Mouse (Mus musculus) forebrain, embryonic 11.5 days (tissue): ENCODE measurements at regions not wholly inside any gene's neighbourhood (a gene's known extent, or its start where the extent isn't known, plus 50 kb on each side); places are given as distances from the start of the nearest gene placed in this dataset.

Experiments
- ATAC-seq: fragments of 200-750 bp; cut with Nextera tagmentation; replicated peaks from 2 replicates; pipeline ENCODE4 v1.8.0; 2017; ENCODE audit warnings: moderate TSS enrichment; ENCODE audit not compliant: low FRiP score
- DNase-seq: peaks from one replicate; pipeline ENCODE4 v3.0.0-alpha.2; 2017; ENCODE audit warnings: low spot score
- H3K27ac ChIP-seq: fragments of 300-500 bp; sonication (generic); 2 replicates; pipeline ENCODE4 v1.5.1; 2014; ENCODE audit warnings: low read depth, low read length
- H3K27me3 ChIP-seq: fragments of 300-500 bp; sonication (generic); 2 replicates; pipeline ENCODE4 v1.6.1; 2014; ENCODE audit warnings: mild to moderate bottlenecking, low read length, mixed read lengths; ENCODE audit not compliant: control insufficient read depth, insufficient read depth
- H3K36me3 ChIP-seq: fragments of 300-500 bp; sonication (generic); 2 replicates; pipeline ENCODE4 v1.6.1; 2014; ENCODE audit warnings: mild to moderate bottlenecking, low read length, moderate library complexity, mixed read lengths; ENCODE audit not compliant: control insufficient read depth, insufficient read depth
- H3K4me1 ChIP-seq: fragments of 300-500 bp; sonication (generic); replicated peaks from 2 replicates; pipeline ENCODE4 v1.6.1; 2014; ENCODE audit warnings: low read length, mixed read lengths; ENCODE audit not compliant: control insufficient read depth, insufficient read depth
- H3K4me2 ChIP-seq: fragments of 300-500 bp; sonication (generic); 2 replicates; pipeline ENCODE4 v1.6.1; 2014; ENCODE audit warnings: low read depth, mild to moderate bottlenecking, low read length, moderate library complexity, mixed read lengths; ENCODE audit not compliant: severe bottlenecking
- H3K4me3 ChIP-seq: fragments of 300-500 bp; sonication (generic); 2 replicates; pipeline ENCODE4 v1.5.1; 2014; ENCODE audit warnings: low read depth, low read length
- H3K9ac ChIP-seq: fragments of 300-500 bp; sonication (generic); 2 replicates; pipeline ENCODE4 v1.6.1; 2014; ENCODE audit warnings: low read length
- H3K9me3 ChIP-seq: fragments of 300-500 bp; sonication (generic); 2 replicates; pipeline ENCODE4 v1.6.1; 2016; ENCODE audit warnings: low read length, mixed read lengths; ENCODE audit not compliant: control insufficient read depth
- WGBS: fragments of 180-500 bp; shearing (Covaris S2); extraction: QIAGEN DNeasy Blood & Tissue Kit; methylation state at CpG from one replicate; pipeline ENCODE4 v1.1.7; 2014; 5-methylcytosine and 5-hydroxymethylcytosine counted together

DNA sequence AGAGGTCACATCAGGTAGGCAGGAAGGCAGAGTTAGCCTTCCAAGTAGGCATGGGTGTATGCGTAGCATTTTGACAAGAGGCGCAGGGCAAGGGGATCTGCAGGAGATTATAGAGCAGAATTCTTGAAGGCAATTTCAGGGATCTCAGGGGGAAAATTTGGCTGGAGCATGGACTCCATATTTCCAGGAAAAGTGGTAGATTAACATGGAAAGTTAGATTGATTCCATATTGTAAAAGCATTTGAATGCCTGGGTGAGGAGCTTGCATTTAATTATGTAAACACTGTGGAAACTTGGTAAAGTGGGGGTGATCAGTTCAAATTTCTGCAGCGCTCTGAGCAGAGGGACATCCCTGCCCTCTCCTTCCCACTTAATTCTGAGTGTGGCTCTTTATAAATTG is 146.7 kb downstream of the Pax3 start:
- WGBS = 93% methylated on average over 3 of the region's 3 CpGs
- Histone ChIP-seq H3K9ac (no peak overlapping the region), H3K36me3 (no peaks in the 10 kb centered on the region), H3K4me2 (no peak overlapping the region), H3K27ac (no peak overlapping the region), H3K27me3 (no peaks in the 10 kb centered on the region), H3K4me3 (no peak overlapping the region), H3K4me1 (no peaks in the 10 kb centered on the region), H3K9me3 (no peaks in the 10 kb centered on the region)
- no peak for DNase-seq
- ATAC-seq = no peak

DNA sequence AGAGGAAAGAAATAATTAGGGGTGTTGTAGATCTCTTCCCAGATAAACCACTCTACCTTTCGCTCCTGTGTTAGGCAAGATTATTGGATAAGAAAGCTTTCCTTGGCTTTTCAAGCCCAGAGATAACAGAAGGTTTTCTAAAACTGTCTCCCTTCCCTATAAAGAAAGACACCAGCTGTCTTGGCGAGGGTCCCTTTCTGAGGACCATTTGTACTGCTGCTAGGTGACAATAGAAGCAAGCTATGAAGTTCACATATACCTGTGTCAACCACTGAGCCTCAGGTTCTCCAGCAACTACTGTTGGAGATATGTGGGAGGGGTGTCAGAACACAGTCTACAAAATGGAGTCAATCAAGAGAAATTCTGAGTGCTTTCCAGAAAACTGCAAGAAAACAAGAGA is 164.6 kb downstream of the Pax3 start:
- no peak for ATAC-seq
- Histone ChIP-seq H3K4me3 (no peak overlapping the region), H3K4me1 (no peaks in the 10 kb centered on the region), H3K27me3 (no peaks in the 10 kb centered on the region), H3K36me3 (no peaks in the 10 kb centered on the region), H3K27ac (no peak overlapping the region), H3K9me3 (no peaks in the 10 kb centered on the region), H3K4me2 (no peak overlapping the region), H3K9ac (no peak overlapping the region)
- WGBS = 83% methylated on average over 2 of the region's 2 CpGs
- DNase-seq = no peak

DNA sequence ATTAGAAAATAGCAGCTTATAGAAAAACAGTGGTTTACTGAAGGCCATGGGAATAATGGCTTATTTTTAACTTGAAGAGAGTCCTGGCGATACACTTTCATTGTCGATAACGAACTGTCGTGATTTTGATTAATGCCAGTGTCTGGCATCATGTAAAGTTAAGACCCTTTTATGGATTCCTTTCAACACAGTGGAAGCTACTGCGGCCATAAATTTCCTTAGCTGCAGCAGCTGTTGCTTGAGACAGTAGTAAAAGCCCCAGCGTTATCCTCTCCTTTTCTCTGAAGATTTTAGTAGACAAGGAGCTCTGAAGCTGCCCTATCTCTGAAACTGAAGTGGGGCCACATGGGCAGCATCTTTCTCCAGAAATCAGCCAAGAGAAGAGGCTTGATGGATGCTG is 175.2 kb downstream of the Pax3 start:
- H3K27me3 ChIP-seq = no peaks in the 10 kb centered on the region
- H3K4me3 ChIP-seq = no peak overlapping the region
- H3K4me2 ChIP-seq = no peak overlapping the region
- H3K36me3 ChIP-seq = no peaks in the 10 kb centered on the region
- DNase-seq = no peak
- no peaks in the 10 kb centered on the region for H3K9me3 ChIP-seq
- H3K27ac ChIP-seq = no peak overlapping the region
- H3K9ac ChIP-seq = no peak overlapping the region
- no peak for ATAC-seq
- no peaks in the 10 kb centered on the region for H3K4me1 ChIP-seq
- 84% methylated on average over 6 of the region's 6 CpGs for WGBS

DNA sequence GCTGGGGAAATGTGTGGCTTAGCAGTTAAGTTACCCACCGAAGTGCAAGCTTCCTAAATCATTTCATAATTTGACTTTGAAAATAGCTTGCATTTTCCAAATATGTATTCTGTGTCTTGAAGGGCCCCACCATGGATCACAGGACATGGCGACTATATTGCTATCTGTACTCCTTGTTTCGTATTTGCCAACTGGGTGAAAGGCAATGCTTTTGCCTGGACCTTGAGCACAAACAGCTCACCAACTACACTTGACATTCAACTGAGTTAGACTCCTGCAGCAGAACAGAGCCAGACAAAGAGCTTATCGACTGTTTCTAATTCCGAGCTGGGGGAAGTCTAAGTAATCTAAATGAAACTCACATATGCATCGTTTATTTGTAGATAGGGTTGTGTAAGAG is 175.9 kb downstream of the Pax3 start:
- no peak overlapping the region for H3K4me2 ChIP-seq
- ATAC-seq = no peak
- H3K27me3 ChIP-seq = no peaks in the 10 kb centered on the region
- no peak overlapping the region for H3K4me3 ChIP-seq
- no peak for DNase-seq
- H3K9me3 ChIP-seq = no peaks in the 10 kb centered on the region
- no peak overlapping the region for H3K9ac ChIP-seq
- WGBS = 85% methylated on average over 6 of the region's 6 CpGs
- H3K36me3 ChIP-seq = no peaks in the 10 kb centered on the region
- no peak overlapping the region for H3K27ac ChIP-seq
- H3K4me1 ChIP-seq = no peaks in the 10 kb centered on the region

DNA sequence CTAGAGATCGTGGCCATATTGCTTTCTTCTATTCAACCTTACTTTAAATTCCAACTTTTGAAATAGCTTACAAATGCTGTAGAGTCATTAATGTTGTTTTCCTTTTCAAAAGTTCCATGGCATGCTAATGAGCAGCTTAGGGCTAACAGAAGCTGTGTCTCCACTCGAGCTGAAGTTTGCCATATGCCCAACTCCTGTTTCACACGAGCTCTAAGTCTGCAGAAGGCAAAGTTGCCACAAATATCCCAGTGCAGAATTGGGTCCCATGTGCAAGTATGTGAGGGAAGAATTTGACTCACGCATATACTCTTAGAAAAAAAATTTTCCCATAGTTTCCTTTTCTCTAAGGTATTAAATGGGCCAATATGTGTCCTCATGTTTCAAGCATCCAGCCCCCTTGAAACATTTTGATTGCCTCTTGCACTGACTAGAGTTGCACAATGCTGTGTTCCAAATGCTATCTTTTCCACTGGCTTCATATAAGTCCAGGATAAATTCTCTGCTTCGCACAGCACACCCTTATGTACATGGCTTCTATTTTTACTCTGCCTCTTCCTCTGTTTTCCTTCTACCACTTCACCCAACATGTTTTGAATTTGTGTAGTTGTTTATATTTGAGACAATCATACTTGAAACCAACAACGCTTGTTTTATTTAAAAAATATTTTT is 178.9 kb downstream of the Pax3 start:
- DNase-seq = no peak
- Histone ChIP-seq H3K27me3 (no peaks in the 10 kb centered on the region), H3K4me3 (no peak overlapping the region), H3K9me3 (no peaks in the 10 kb centered on the region), H3K36me3 (no peaks in the 10 kb centered on the region), H3K9ac (no peak overlapping the region), H3K27ac (no peak overlapping the region), H3K4me2 (no peak overlapping the region), H3K4me1 (no peaks in the 10 kb centered on the region)
- ATAC-seq = no peak
- WGBS = 83% methylated on average over 6 of the region's 6 CpGs

DNA sequence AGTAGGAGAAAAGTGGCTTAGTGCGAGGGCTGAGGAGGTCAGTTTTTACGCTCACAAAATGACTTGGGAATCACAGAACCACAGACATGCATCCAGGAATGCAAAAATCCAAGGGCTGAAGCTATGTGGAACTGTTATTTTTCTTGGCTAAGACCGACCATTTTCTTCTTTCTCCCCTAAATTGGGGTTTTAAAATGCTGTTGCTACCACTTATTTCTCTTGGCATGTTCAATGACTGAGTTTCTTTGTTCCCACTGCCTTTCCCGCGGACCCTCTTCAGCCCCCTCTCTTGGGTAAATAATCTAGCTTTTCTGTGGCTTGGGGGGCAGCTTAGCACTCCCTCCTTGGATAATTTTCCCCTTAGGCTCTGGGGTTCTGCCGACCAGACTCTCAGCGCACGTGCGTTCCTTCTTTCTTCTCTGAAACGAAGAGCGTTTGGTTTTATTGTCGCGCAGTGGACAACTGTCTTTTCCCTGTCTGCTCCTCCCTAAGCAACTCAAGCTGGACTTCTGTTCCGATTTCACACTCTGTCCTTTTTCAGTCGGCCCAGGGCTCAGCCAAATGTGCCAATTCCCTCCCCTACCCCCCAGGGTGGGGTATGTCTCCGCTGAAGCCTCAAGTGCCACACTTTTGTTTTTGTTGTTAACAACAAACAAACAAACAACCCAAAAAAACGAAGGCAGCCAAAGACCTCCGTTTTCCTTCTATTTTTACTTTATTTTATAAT is 180.2 kb downstream of the Pax3 start:
- no peak overlapping the region for H3K4me2 ChIP-seq

DNA sequence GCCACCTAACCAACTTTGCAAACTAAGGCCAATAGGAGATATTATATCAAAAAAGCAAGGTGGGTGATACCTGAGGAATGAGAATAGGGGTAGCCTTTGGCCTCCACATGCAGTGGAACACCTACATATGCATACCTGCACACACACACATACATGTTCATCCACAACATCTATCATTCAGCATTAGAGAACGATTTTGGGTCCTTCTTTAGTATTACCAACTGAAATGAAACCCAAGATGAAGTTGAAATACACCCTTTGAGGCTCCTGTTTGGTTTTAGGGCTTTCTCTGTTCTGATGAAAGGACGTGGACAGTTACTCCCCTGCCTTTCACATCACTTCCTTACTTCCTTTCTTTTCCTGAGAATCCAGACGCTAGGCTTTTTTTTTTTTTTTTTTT is 180.9 kb downstream of the Pax3 start:
- Histone ChIP-seq H3K36me3 (no peaks in the 10 kb centered on the region), H3K9ac (no peak overlapping the region), H3K27me3 (no peaks in the 10 kb centered on the region), H3K9me3 (no peaks in the 10 kb centered on the region), H3K4me2 (no peak overlapping the region), H3K4me1 (no peaks in the 10 kb centered on the region), H3K27ac (no peak overlapping the region), H3K4me3 (no peak overlapping the region)
- ATAC-seq = no peak
- 60% methylated on average over 3 of the region's 3 CpGs for WGBS
- DNase-seq = no peak

More for the DNA sequence above, 180.2 kb downstream of the Pax3 start:
- WGBS = 63% methylated on average over 18 of the region's 18 CpGs
- Histone ChIP-seq H3K4me1 (no peaks in the 10 kb centered on the region), H3K27me3 (no peaks in the 10 kb centered on the region), H3K36me3 (no peaks in the 10 kb centered on the region), H3K9ac (no peak overlapping the region), H3K4me3 (no peak overlapping the region), H3K9me3 (no peaks in the 10 kb centered on the region), H3K27ac (no peak overlapping the region)
- DNase-seq (no peak), ATAC-seq (no peak)

DNA sequence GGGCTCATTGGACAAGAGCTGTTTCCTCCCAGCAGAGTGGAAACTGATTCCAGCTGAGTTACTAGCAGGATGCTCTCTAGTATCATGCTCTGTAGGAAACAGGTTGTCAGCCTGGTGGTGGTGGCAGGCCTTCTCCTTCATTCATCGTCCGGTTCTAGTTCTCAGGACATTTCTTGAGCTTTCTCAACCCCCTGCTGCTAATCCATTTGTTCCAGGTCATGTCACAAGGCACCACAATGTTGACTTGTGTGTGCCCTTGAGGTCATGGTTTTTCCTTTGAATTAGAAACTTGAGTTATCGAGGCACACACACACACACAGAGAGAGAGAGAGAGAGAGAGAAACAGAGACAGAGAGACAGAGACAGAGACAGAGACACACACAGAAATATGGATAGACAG is 183.5 kb downstream of the Pax3 start:
- no peak overlapping the region for H3K27ac ChIP-seq
- no peaks in the 10 kb centered on the region for H3K27me3 ChIP-seq
- ATAC-seq (no peak), DNase-seq (no peak)
- no peak overlapping the region for H3K4me2 ChIP-seq
- H3K4me1 ChIP-seq = no peaks in the 10 kb centered on the region
- no peak overlapping the region for H3K4me3 ChIP-seq
- 14% methylated on average over 3 of the region's 3 CpGs for WGBS
- H3K36me3 ChIP-seq = no peaks in the 10 kb centered on the region
- no peaks in the 10 kb centered on the region for H3K9me3 ChIP-seq
- no peak overlapping the region for H3K9ac ChIP-seq
